Mouse (Mus musculus) testis, adult 2 months (tissue): Measurements from ENCODE around the gene Snorc. TPM values are rescaled to one million over a fixed set of nuclear protein-coding genes. Genes with fewer than 3 reads are reported as not detected.

Experiments
- H3K27ac ChIP-seq: fragments of 200-500 bp; 2 replicates; pipeline ENCODE4 v1.5.1; 2012; ENCODE audit warnings: low read depth, low read length; ENCODE audit not compliant: control insufficient read depth, insufficient read depth
- H3K27me3 ChIP-seq: fragments of 200-500 bp; 2 replicates; pipeline ENCODE4 v1.6.1; 2012; ENCODE audit warnings: mild to moderate bottlenecking, low read length, moderate library complexity; ENCODE audit not compliant: control insufficient read depth, insufficient read depth
- H3K36me3 ChIP-seq: fragments of 200-500 bp; 2 replicates; pipeline ENCODE4 v1.6.1; 2012; ENCODE audit warnings: mild to moderate bottlenecking, low read length; ENCODE audit not compliant: control insufficient read depth, insufficient read depth
- H3K4me1 ChIP-seq: fragments of 200-500 bp; 2 replicates; pipeline ENCODE4 v1.6.1; 2012; ENCODE audit warnings: low read length; ENCODE audit not compliant: control insufficient read depth, insufficient read depth
- H3K4me3 ChIP-seq: fragments of 200-500 bp; 2 replicates; pipeline ENCODE4 v1.5.1; 2012; ENCODE audit warnings: low read depth, mild to moderate bottlenecking, low read length, moderate library complexity, mixed read lengths; ENCODE audit not compliant: control insufficient read depth
- CTCF ChIP-seq: fragments of 200-500 bp; IDR thresholded peaks from 2 replicates; pipeline ENCODE4 v1.5.1; 2012; ENCODE audit warnings: low read depth, mild to moderate bottlenecking, inconsistent platforms, low read length, moderate library complexity; ENCODE audit not compliant: control insufficient read depth, insufficient read depth, insufficient replicate concordance
- POLR2A ChIP-seq: fragments of 200-500 bp; IDR thresholded peaks from 2 replicates; pipeline ENCODE4 v1.6.1; 2012; ENCODE audit warnings: low read depth, mild to moderate bottlenecking, inconsistent platforms, low read length, moderate library complexity; ENCODE audit not compliant: control insufficient read depth
- polyA plus RNA-seq: library from polyadenylated mRNA; depleted of rRNA; stranded (reverse); fragments of >200 nt; gene quantifications from 2 replicates; pipeline ENCODE4 v1.2.3, GENCODE M21; 2012; rRNA removed

Snorc gene
- polyA plus RNA-seq, 1 experiment = not detected

DNA sequence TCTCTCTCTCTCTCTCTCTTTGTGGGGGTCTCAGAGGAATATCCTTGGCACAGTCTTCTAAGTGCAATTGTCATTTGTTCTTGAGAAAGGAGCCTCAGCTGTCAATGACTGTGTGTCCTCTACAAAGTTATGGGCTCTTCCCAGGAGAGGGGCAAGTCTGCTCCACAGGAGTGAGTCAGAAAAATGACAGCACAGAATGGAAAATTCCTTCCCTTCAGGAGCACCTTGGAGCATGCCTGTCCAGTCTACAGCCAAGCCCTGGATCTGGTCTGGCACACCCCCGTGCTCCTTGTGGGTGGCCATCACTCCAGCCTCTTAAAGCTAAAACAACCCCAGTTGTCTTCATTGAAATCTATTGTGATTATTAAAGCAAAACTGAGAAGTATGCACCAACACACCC lies 51.5 kb downstream of the Snorc start:
- H3K4me3 ChIP-seq = no peak overlapping the region
- H3K36me3 ChIP-seq = no peaks in the 10 kb centered on the region
- TF ChIP-seq CTCF (no peak), POLR2A (no peak)
- no peaks in the 10 kb centered on the region for H3K4me1 ChIP-seq
- H3K27ac ChIP-seq = no peak overlapping the region
- H3K27me3 ChIP-seq = no peaks in the 10 kb centered on the region

DNA sequence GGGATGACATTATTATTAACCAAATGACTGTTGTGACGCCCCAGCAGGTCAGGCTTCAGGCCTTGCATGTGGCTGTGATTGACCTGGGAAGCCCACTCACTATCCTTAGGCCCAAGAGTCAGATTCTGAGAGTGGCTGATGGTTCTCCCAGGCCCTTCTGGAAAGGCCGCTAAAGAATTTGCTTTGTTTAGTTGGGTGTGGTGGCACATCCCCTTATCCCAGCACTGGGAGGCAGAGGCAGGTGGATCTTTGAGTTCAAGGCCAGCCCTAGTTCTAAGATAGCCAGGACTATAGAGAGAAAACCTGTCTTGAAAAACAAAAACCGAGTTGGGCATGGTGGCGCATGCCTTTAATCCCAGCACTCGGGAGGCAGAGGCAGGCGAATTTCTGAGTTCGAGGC lies 55.0 kb downstream of the Snorc start:
- Histone ChIP-seq H3K4me3 (no peak overlapping the region), H3K36me3 (no peaks in the 10 kb centered on the region), H3K27me3 (no peaks in the 10 kb centered on the region), H3K4me1 (no peaks in the 10 kb centered on the region), H3K27ac (no peak overlapping the region)
- no peak for TF ChIP-seq CTCF
- TF ChIP-seq POLR2A = no peak

Other genes with a start within 250 kb of the Snorc start
- 418 and 483 TPM in 2 replicates for gene Efhd1, start 205.9 kb upstream of the Snorc start, polyA plus RNA-seq
- gene Gigyf2, start 143.3 kb upstream of the Snorc start, polyA plus RNA-seq = 63.6 and 74.0 TPM in 2 replicates
- gene Kcnj13, start 75.5 kb upstream of the Snorc start, polyA plus RNA-seq = 0.16 and 0.31 TPM in 2 replicates
- gene Neu2, start 39.6 kb downstream of the Snorc start, polyA plus RNA-seq = 0.59 and 1.4 TPM in 2 replicates
- 0.89 and 1.2 TPM in 2 replicates for gene Ngef, start 103.6 kb downstream of the Snorc start, polyA plus RNA-seq
- 8.1 and 10.4 TPM in 2 replicates for gene Inpp5d, start 150.0 kb downstream of the Snorc start, polyA plus RNA-seq